In the genomic region with DNA sequence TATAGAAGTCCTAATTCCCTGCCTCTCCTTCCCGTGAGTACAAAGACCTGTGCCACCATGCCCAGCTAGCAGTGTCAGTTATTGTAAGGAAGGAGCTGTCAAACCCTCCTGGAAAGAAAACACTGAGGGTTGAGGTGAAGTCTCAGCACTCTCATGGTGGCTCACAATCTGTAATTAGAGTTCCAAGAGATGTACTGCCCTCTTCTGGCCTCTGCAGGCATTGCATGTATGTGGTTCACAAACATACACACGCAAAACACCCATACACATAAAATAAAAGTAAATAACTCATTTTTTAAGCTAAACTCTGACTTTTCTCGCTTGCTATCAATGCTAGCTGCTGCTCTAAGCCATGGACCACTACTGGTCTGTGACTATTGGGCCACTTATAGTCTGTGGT, we compare ENCODE assay signal across 8 mouse cellular contexts. TPM values are rescaled to one million over a fixed set of nuclear protein-coding genes. Genes with fewer than 3 reads are reported as not detected.
DNase-seq lines count a peak whose midpoint lies in the region; ATAC-seq lines count a peak whose summit lies in the region.

No protein-coding gene starts in this region.

- DNase-seq in intestine, embryonic 14.5 days (ENCODE audit: low spot score) = peak; percentile 71
- peak; percentile 78 for DNase-seq in CD4-positive, CD25-positive, alpha-beta regulatory T cell, adult 2 months (ENCODE audit: low read depth, low spot score)
- DNase-seq in fibroblast of lung, adult 2 months (ENCODE audit: low read depth) = peak; percentile 8
- peak; percentile 15 to 35 for DNase-seq in spleen, postnatal 36 days (ENCODE audit: low spot score in 2 of 2)
- DNase-seq in urinary bladder, postnatal 10 days (ENCODE audit: low spot score) = no peak

- no peak overlapping the region for H3K9ac ChIP-seq in intestine, embryonic 14.5 days (ENCODE audit: low read length)
- no peak overlapping the region for H3K9ac ChIP-seq in intestine, embryonic 16.5 days (ENCODE audit: low read depth, low read length)
- no peak overlapping the region for H3K9ac ChIP-seq in liver, embryonic 16.5 days (ENCODE audit: low read depth, low read length)

- no peak overlapping the region for H3K4me3 ChIP-seq in intestine, embryonic 14.5 days (ENCODE audit: low read depth, low read length)
- no peak overlapping the region for H3K4me3 ChIP-seq in intestine, embryonic 16.5 days (ENCODE audit: low read length)
- H3K4me3 ChIP-seq in liver, embryonic 16.5 days (ENCODE audit: low read depth, low read length) = no peak overlapping the region

- WGBS in intestine, embryonic 14.5 days = 66% methylated on average over 3 of the region's 3 CpGs
- WGBS in intestine, embryonic 16.5 days = 59% methylated on average over 3 of the region's 3 CpGs
- WGBS in liver, embryonic 16.5 days (ENCODE audit: insufficient replicate concordance) = 41% methylated on average over 3 of the region's 3 CpGs

- no peaks in the 10 kb centered on the region for H3K9me3 ChIP-seq in intestine, embryonic 14.5 days (ENCODE audit: control insufficient read depth, low read length)
- H3K9me3 ChIP-seq in intestine, embryonic 16.5 days (ENCODE audit: control insufficient read depth, low read length) = no peaks in the 10 kb centered on the region
- H3K9me3 ChIP-seq in liver, embryonic 16.5 days (replicated peaks; ENCODE audit: control insufficient read depth, low read length) = no peaks in the 10 kb centered on the region

- H3K4me2 ChIP-seq in intestine, embryonic 14.5 days (ENCODE audit: low read length) = no peak overlapping the region
- no peak overlapping the region for H3K4me2 ChIP-seq in intestine, embryonic 16.5 days (ENCODE audit: low read depth, low read length)
- no peak overlapping the region for H3K4me2 ChIP-seq in liver, embryonic 16.5 days (ENCODE audit: low read depth, low read length)

- no peak overlapping the region for H3K27ac ChIP-seq in intestine, embryonic 14.5 days (ENCODE audit: low read depth)
- no peak overlapping the region for H3K27ac ChIP-seq in intestine, embryonic 16.5 days (ENCODE audit: low read length)
- no peak overlapping the region for H3K27ac ChIP-seq in liver, embryonic 16.5 days (ENCODE audit: low read length)

- H3K27me3 ChIP-seq in intestine, embryonic 14.5 days (replicated peaks; ENCODE audit: control insufficient read depth, insufficient read depth, low read length) = no peaks in the 10 kb centered on the region
- H3K27me3 ChIP-seq in intestine, embryonic 16.5 days (replicated peaks; ENCODE audit: control insufficient read depth, insufficient read depth, low read length) = no peaks in the 10 kb centered on the region
- H3K27me3 ChIP-seq in liver, embryonic 16.5 days (ENCODE audit: control insufficient read depth, insufficient read depth, low read depth, low read length) = no peaks in the 10 kb centered on the region

- peaks cover 5% of the 10 kb centered on the region; the same call in 1 of the 2 replicates for H3K4me1 ChIP-seq in intestine, embryonic 14.5 days (replicated peaks; ENCODE audit: control insufficient read depth, insufficient read depth, low read length)
- H3K4me1 ChIP-seq in intestine, embryonic 16.5 days (ENCODE audit: control insufficient read depth, insufficient read depth, low read length) = no peaks in the 10 kb centered on the region
- H3K4me1 ChIP-seq in liver, embryonic 16.5 days (ENCODE audit: control insufficient read depth, low read depth, low read length) = no peaks in the 10 kb centered on the region

- H3K36me3 ChIP-seq in intestine, embryonic 14.5 days (ENCODE audit: control insufficient read depth, insufficient read depth, low read length) = peaks cover 4% of the 10 kb centered on the region; the same call in 1 of the 2 replicates
- H3K36me3 ChIP-seq in intestine, embryonic 16.5 days (ENCODE audit: control insufficient read depth, insufficient read depth, low read length) = no peaks in the 10 kb centered on the region
- H3K36me3 ChIP-seq in liver, embryonic 16.5 days (ENCODE audit: control insufficient read depth, insufficient read depth) = peaks cover 4% of the 10 kb centered on the region; the same call in 1 of the 2 replicates

- ATAC-seq in intestine, embryonic 14.5 days (replicated peaks; ENCODE audit: low FRiP score, low TSS enrichment, low read depth) = no peak
- ATAC-seq in intestine, embryonic 16.5 days = no peak
- peak; percentile 71 for ATAC-seq in activated CD4-positive, CD25-positive, alpha-beta regulatory T cell, adult 4 months
- ATAC-seq in liver, embryonic 16.5 days (ENCODE audit: low read depth) = 0 out of 2 replicates have a peak, but pooled peaks have one; percentile 13

RNA-seq across cellular contexts. Expression of a gene that starts 11.4 kb away (rescaled TPM):
- 77.9 and 87.3 TPM in 2 replicates for polyA plus RNA-seq in intestine, embryonic 14.5 days (2014; fragmentation: Nextera tagmentation; extraction: Ambion mirVana)
- polyA plus RNA-seq in intestine, embryonic 16.5 days (2015; fragmentation: Nextera tagmentation; extraction: Ambion mirVana) = 55.7 and 61.8 TPM in 2 replicates
- 10 to 100 TPM; 13.4 to 14.8 TPM for polyA plus RNA-seq in activated CD4-positive, CD25-positive, alpha-beta regulatory T cell, adult 4 months (2017; shearing (Covaris generic))
- polyA plus RNA-seq in liver, embryonic 16.5 days (2015; fragmentation: Nextera tagmentation; extraction: Ambion mirVana) = 14.2 and 15.1 TPM in 2 replicates

RNA-seq across cellular contexts. Expression of a gene that starts 36.0 kb away (rescaled TPM):
- polyA plus RNA-seq in intestine, embryonic 14.5 days (2014; fragmentation: Nextera tagmentation; extraction: Ambion mirVana) = 3.6 and 4.7 TPM in 2 replicates
- 2.3 and 2.4 TPM in 2 replicates for polyA plus RNA-seq in intestine, embryonic 16.5 days (2015; fragmentation: Nextera tagmentation; extraction: Ambion mirVana)
- under 1 TPM in 1 of 2 experiments, not detected in 1; 0.37 TPM for polyA plus RNA-seq in activated CD4-positive, CD25-positive, alpha-beta regulatory T cell, adult 4 months (2017; shearing (Covaris generic))
- polyA plus RNA-seq in liver, embryonic 16.5 days (2015; fragmentation: Nextera tagmentation; extraction: Ambion mirVana) = 4.6 and 5.7 TPM in 2 replicates

RNA-seq across cellular contexts. Expression of a gene that starts 43.9 kb away (rescaled TPM):
- 1.3 TPM in 2 replicates for polyA plus RNA-seq in intestine, embryonic 14.5 days (2014; fragmentation: Nextera tagmentation; extraction: Ambion mirVana)
- 0.77 and 0.84 TPM in 2 replicates for polyA plus RNA-seq in intestine, embryonic 16.5 days (2015; fragmentation: Nextera tagmentation; extraction: Ambion mirVana)
- 1 to 10 TPM in 1 of 2 experiments, under 1 TPM in 1; 0.97 to 1.0 TPM for polyA plus RNA-seq in activated CD4-positive, CD25-positive, alpha-beta regulatory T cell, adult 4 months (2017; shearing (Covaris generic))
- polyA plus RNA-seq in liver, embryonic 16.5 days (2015; fragmentation: Nextera tagmentation; extraction: Ambion mirVana) = 0.17 and 0.47 TPM in 2 replicates

RNA-seq across cellular contexts. Expression of a gene that starts 44.6 kb away (rescaled TPM):
- polyA plus RNA-seq in intestine, embryonic 14.5 days (2014; fragmentation: Nextera tagmentation; extraction: Ambion mirVana) = 11.5 and 13.1 TPM in 2 replicates
- polyA plus RNA-seq in intestine, embryonic 16.5 days (2015; fragmentation: Nextera tagmentation; extraction: Ambion mirVana) = 7.2 and 7.9 TPM in 2 replicates
- polyA plus RNA-seq in activated CD4-positive, CD25-positive, alpha-beta regulatory T cell, adult 4 months (2017; shearing (Covaris generic)) = 10 to 100 TPM; 16.9 to 18.7 TPM
- 3.9 and 4.1 TPM in 2 replicates for polyA plus RNA-seq in liver, embryonic 16.5 days (2015; fragmentation: Nextera tagmentation; extraction: Ambion mirVana)

Comparison
In these comparisons a context has a peak if more than half of its experiments do, and no peak if none do; other contexts are left out.
1. ATAC-seq: peak in activated CD4-positive, CD25-positive, alpha-beta regulatory T cell, adult 4 months (single experiment) and liver, embryonic 16.5 days (single experiment); none in intestine, embryonic 14.5 days (single experiment) and intestine, embryonic 16.5 days (single experiment).